Mouse (Mus musculus): ENCODE measurements around the gene Gm853. TPM values are rescaled to one million over a fixed set of nuclear protein-coding genes. Genes with fewer than 3 reads are reported as not detected.

Gm853 gene
- not detected in 2 replicates for polyA plus RNA-seq (2016; fragmentation: Nextera tagmentation; extraction: Ambion mirVana)

DNA sequence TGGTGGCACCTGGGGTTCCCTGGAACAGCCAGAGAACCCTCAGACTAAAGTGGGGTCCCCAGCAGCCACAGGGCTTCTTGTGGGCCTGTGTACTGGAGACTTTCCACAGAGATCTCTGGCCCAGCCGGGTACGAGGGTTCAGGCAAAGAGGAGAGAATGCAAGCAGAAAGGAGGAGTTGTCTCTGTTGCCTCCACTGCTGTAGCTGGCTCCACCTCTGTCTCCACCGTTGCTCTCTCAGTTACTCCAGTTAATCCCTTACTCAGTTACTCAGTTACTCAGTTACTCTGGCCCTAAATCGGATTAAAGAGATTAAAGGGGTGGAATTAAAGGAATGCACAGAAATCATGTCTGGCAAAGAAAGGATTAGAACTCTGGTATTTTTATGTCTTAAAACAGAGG lies at the start of gene Gm853:
TSS of gene Gm853 (minus strand) at position 223 of the 400 bp plus-strand sequence.
- no peaks in the 10 kb centered on the region for H3K36me3 ChIP-seq
- H3K27ac ChIP-seq: no peak within 1 kb of the TSS
- no peaks in the 10 kb centered on the region for H3K27me3 ChIP-seq (replicated peaks)
- H3K9ac ChIP-seq: no peak within 1 kb of the TSS
- no peaks in the 10 kb centered on the region for H3K9me3 ChIP-seq
- ATAC-seq (ENCODE audit: low FRiP score, low read depth): no peak
- WGBS: 69% methylated on average over 4 of the region's 4 CpGs
- H3K4me1 ChIP-seq: no peaks in the 10 kb centered on the region
- H3K4me2 ChIP-seq (replicated peaks): no peak within 1 kb of the TSS
- H3K4me3 ChIP-seq: no peak within 1 kb of the TSS

DNA sequence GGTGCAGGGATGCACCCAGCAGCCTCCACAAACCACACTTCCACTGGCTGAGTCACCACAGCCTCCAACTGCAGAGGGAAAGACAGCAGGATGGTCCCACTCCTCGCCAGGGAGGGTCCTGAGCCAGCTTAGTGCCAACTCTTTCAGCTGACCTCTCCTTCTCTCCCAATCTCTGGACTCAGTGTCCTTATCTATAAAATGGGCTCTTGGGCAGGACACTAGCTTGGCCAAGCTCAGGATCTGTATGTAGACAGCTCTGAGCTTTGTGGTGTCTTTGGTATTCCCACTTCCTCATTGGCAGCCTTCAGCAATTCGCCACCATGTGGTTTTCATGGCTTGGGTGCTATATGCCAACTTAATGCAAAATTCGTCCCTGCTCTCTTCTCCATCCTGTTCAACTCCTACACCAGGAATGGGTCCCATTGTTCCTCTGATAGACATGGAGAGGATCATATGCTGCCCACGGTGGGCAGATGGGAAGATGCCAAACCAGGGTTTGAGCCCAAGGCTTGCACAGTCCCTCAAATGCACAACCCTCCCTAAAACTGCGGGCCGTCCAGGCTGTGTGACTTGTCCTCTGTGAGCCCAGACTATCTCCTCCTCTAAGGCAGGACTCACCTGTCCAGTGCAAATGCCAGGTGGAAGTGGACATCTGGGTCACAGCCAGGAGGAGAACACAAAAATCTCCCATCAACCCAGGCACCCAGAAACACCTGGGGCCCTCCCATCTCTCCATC lies 48.6 kb upstream of the Gm853 start:
- H3K9ac ChIP-seq: no peak overlapping the region
- H3K4me2 ChIP-seq (replicated peaks): no peak overlapping the region
- no peaks in the 10 kb centered on the region; the same call in 1 of the 2 replicates for H3K36me3 ChIP-seq
- no peaks in the 10 kb centered on the region for H3K9me3 ChIP-seq
- 88% methylated on average over 6 of the region's 6 CpGs for WGBS
- H3K4me3 ChIP-seq: no peak overlapping the region
- H3K4me1 ChIP-seq: peaks cover 14% of the 10 kb centered on the region
- no peak for ATAC-seq (ENCODE audit: low FRiP score, low read depth)
- H3K27me3 ChIP-seq (replicated peaks): no peaks in the 10 kb centered on the region
- H3K27ac ChIP-seq: no peak overlapping the region

GRCm38 (mm10) chr4:130270089-130270488 lies 47.9 kb upstream of the Gm853 start:
- no peak for ATAC-seq (ENCODE audit: low FRiP score, low read depth)
- no peak overlapping the region for H3K27ac ChIP-seq
- no peak overlapping the region for H3K9ac ChIP-seq
- no peaks in the 10 kb centered on the region for H3K27me3 ChIP-seq (replicated peaks)
- no peak overlapping the region for H3K4me3 ChIP-seq
- no peaks in the 10 kb centered on the region for H3K9me3 ChIP-seq
- H3K36me3 ChIP-seq: no peaks in the 10 kb centered on the region; the same call in 1 of the 2 replicates
- H3K4me2 ChIP-seq (replicated peaks): no peak overlapping the region
- 86% methylated on average over 8 of the region's 8 CpGs for WGBS
- H3K4me1 ChIP-seq: peaks cover 15% of the 10 kb centered on the region

GRCm38 (mm10) chr4:130268736-130269135 lies 46.5 kb upstream of the Gm853 start:
- Histone ChIP-seq H3K4me1 (peaks cover 21% of the 10 kb centered on the region), H3K27me3 (replicated peaks) (no peaks in the 10 kb centered on the region), H3K27ac (no peak overlapping the region), H3K36me3 (no peaks in the 10 kb centered on the region; the same call in 1 of the 2 replicates), H3K9ac (no peak overlapping the region), H3K4me3 (no peak overlapping the region), H3K4me2 (replicated peaks) (no peak overlapping the region), H3K9me3 (no peaks in the 10 kb centered on the region)
- 90% methylated on average over 10 of the region's 10 CpGs for WGBS
- no peak for ATAC-seq (ENCODE audit: low FRiP score, low read depth)

DNA sequence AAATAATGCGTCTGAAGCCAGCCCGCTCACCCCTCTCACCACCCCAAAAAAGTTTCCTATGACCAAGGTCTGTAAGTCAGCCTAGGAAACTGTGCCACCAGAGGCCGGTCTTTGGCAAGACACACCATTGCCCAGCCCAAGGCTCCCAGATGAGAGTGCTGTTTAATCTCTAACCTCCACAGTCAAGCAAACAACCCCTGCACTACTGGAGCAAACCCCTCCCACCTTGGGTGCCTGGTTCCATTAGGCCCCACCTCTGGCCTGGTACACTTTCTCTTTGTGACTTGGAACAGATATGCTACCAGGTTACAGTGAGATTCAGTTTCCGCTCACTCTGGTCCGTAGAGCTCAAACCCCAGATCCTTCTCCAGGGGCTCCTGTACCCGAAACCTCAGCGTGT lies 44.9 kb upstream of the Gm853 start:
- Histone ChIP-seq H3K36me3 (peaks cover 12% of the 10 kb centered on the region), H3K9ac (no peak overlapping the region), H3K4me2 (replicated peaks) (no peak overlapping the region), H3K4me3 (no peak overlapping the region), H3K27ac (no peak overlapping the region), H3K27me3 (replicated peaks) (no peaks in the 10 kb centered on the region), H3K9me3 (no peaks in the 10 kb centered on the region), H3K4me1 (peaks cover 13% of the 10 kb centered on the region)
- WGBS: 86% methylated on average over 7 of the region's 7 CpGs
- no peak for ATAC-seq (ENCODE audit: low FRiP score, low read depth)

DNA sequence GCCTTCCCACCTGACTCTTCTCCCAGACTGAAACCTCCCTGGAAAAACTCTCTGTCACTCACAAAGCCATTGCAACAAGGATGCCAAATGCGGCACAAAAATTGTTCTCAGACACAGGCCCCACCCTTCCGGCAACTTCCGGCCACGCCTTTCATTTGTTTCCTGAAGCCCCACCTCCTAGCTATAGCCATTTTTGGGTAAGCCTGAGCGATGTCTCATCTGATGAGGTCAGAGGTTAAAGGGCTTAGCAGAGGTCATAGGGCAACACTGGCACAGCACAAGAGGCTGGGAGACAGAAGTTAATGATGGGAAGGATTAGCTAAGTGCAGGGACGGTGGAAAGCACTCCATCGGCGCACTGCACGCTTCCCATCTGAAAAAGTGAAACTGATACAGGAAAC lies 44.4 kb upstream of the Gm853 start:
- H3K9ac ChIP-seq: no peak overlapping the region
- H3K27ac ChIP-seq: no peak overlapping the region
- H3K4me2 ChIP-seq (replicated peaks): no peak overlapping the region
- peaks cover 13% of the 10 kb centered on the region for H3K4me1 ChIP-seq
- peaks cover 17% of the 10 kb centered on the region for H3K36me3 ChIP-seq
- H3K4me3 ChIP-seq: no peak overlapping the region
- no peaks in the 10 kb centered on the region for H3K27me3 ChIP-seq (replicated peaks)
- no peak for ATAC-seq (ENCODE audit: low FRiP score, low read depth)
- H3K9me3 ChIP-seq: no peaks in the 10 kb centered on the region
- 77% methylated on average over 9 of the region's 9 CpGs for WGBS

GRCm38 (mm10) chr4:130264698-130265349 lies 42.6 kb upstream of the Gm853 start:
- no peak overlapping the region for H3K27ac ChIP-seq
- 0 out of 2 replicates have a peak overlapping the region, but pooled peaks have one; percentile 13 for H3K9ac ChIP-seq

GRCm38 (mm10) chr4:130264131-130264530 lies 41.9 kb upstream of the Gm853 start:
- H3K9me3 ChIP-seq: no peaks in the 10 kb centered on the region
- WGBS: 19% methylated on average over 11 of the region's 11 CpGs
- peak overlapping the region; percentile 28 for H3K4me2 ChIP-seq (replicated peaks)
- 0 out of 2 replicates have a peak overlapping the region, but pooled peaks have one; percentile 13 for H3K9ac ChIP-seq
- peaks cover 38% of the 10 kb centered on the region for H3K36me3 ChIP-seq
- no peak overlapping the region for H3K4me3 ChIP-seq
- ATAC-seq (ENCODE audit: low FRiP score, low read depth): no peak
- no peaks in the 10 kb centered on the region for H3K27me3 ChIP-seq (replicated peaks)
- H3K4me1 ChIP-seq: peaks cover 13% of the 10 kb centered on the region
- no peak overlapping the region for H3K27ac ChIP-seq

More at GRCm38 (mm10) chr4:130264698-130265349, 42.6 kb upstream of the Gm853 start:
- peak; percentile 17; the same call in 1 of the 2 replicates for ATAC-seq (ENCODE audit: low FRiP score, low read depth)
- Histone ChIP-seq H3K9me3 (no peaks in the 10 kb centered on the region), H3K27me3 (replicated peaks) (no peaks in the 10 kb centered on the region), H3K4me3 (no peak overlapping the region), H3K36me3 (peaks cover 31% of the 10 kb centered on the region), H3K4me1 (peaks cover 13% of the 10 kb centered on the region), H3K4me2 (replicated peaks) (peak overlapping the region; percentile 28)
- WGBS: 22% methylated on average over 24 of the region's 24 CpGs

- no peak overlapping the region for H3K4me2 ChIP-seq (replicated peaks)
- no peaks in the 10 kb centered on the region for H3K27me3 ChIP-seq (replicated peaks)
- H3K9ac ChIP-seq: no peak overlapping the region
- H3K27ac ChIP-seq: no peak overlapping the region
- peaks cover 71% of the 10 kb centered on the region for H3K36me3 ChIP-seq
- peaks cover 13% of the 10 kb centered on the region for H3K4me1 ChIP-seq
- no peaks in the 10 kb centered on the region for H3K9me3 ChIP-seq
- H3K4me3 ChIP-seq: no peak overlapping the region
- 35% methylated on average over 5 of the region's 5 CpGs for WGBS
- no peak for ATAC-seq (ENCODE audit: low FRiP score, low read depth)
Measured at GRCm38 (mm10) chr4:130260406-130260805, 38.2 kb upstream of the Gm853 start.

GRCm38 (mm10) chr4:130252441-130253157 lies 30.4 kb upstream of the Gm853 start:
- peaks cover 64% of the 10 kb centered on the region for H3K36me3 ChIP-seq
- no peaks in the 10 kb centered on the region for H3K9me3 ChIP-seq
- H3K4me1 ChIP-seq: no peaks in the 10 kb centered on the region
- no peak overlapping the region for H3K9ac ChIP-seq
- H3K27me3 ChIP-seq (replicated peaks): no peaks in the 10 kb centered on the region
- ATAC-seq (ENCODE audit: low FRiP score, low read depth): no peak
- H3K4me2 ChIP-seq (replicated peaks): no peak overlapping the region
- no peak overlapping the region for H3K27ac ChIP-seq
- H3K4me3 ChIP-seq: no peak overlapping the region
- WGBS: 70% methylated on average over 8 of the region's 8 CpGs

- Histone ChIP-seq H3K9me3 (no peaks in the 10 kb centered on the region), H3K4me1 (no peaks in the 10 kb centered on the region), H3K4me2 (replicated peaks) (no peak overlapping the region), H3K9ac (no peak overlapping the region), H3K4me3 (no peak overlapping the region), H3K36me3 (peaks cover 57% of the 10 kb centered on the region), H3K27ac (no peak overlapping the region), H3K27me3 (replicated peaks) (no peaks in the 10 kb centered on the region)
- 39% methylated on average over 3 of the region's 3 CpGs for WGBS
- ATAC-seq (ENCODE audit: low FRiP score, low read depth): no peak
Measured at GRCm38 (mm10) chr4:130251763-130252162, 29.6 kb upstream of the Gm853 start.

DNA sequence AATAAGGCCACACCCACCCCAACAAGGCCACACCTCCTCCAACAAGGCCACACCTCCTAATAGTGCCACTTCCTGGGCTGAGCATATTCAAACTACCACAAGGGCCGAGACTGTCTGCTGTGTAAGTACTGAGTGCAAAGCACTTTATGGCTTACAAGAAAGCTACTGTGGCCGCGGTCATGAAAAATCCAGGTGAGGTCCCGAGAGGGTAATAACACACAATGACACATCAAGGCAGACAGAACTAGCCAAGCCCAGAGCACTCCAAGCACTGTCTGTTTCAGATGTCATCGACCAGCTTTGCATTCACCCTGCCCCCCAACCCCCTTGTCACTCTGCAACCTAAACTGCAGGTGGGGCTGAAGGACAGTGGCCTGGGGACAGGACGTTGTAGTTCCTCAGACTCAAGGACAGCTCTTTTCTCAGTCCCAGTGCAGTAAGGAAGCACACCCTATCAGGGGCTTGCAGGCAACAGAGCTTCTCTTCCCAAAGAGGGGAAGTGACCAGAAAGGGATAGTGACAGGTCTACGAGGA lies 29.0 kb upstream of the Gm853 start:
- Histone ChIP-seq H3K27me3 (replicated peaks) (no peaks in the 10 kb centered on the region), H3K9me3 (no peaks in the 10 kb centered on the region), H3K9ac (no peak overlapping the region), H3K4me3 (no peak overlapping the region), H3K4me2 (replicated peaks) (no peak overlapping the region), H3K4me1 (no peaks in the 10 kb centered on the region), H3K27ac (no peak overlapping the region), H3K36me3 (peaks cover 52% of the 10 kb centered on the region)
- WGBS: 35% methylated on average over 7 of the region's 7 CpGs
- no peak for ATAC-seq (ENCODE audit: low FRiP score, low read depth)

All from neural tube, embryonic 12.5 days (tissue).